Mouse (Mus musculus) bone marrow macrophage, adult 2 months (primary cell): Measurements from ENCODE around the gene Gtf3c4. TPM values are rescaled to one million over a fixed set of nuclear protein-coding genes. Genes with fewer than 3 reads are reported as not detected.
A peak's percentile ranks its signal among the peaks of the same experiment; 100 is the strongest.

Experiments used
- H3K27ac ChIP-seq: 2 replicates; pipeline ENCODE4 v1.5.1; 2012; ENCODE audit warnings: low read depth, low read length; ENCODE audit not compliant: insufficient read depth
- H3K4me1 ChIP-seq: 2 replicates; pipeline ENCODE4 v1.6.1; 2012; ENCODE audit warnings: low read length; ENCODE audit not compliant: control insufficient read depth, insufficient read depth
- H3K4me3 ChIP-seq: 2 replicates; pipeline ENCODE4 v1.5.1; 2012; ENCODE audit warnings: mild to moderate bottlenecking, low read length, moderate library complexity; ENCODE audit not compliant: insufficient read depth
- CTCF ChIP-seq: IDR thresholded peaks from 2 replicates; pipeline ENCODE4 v1.5.1; 2012; ENCODE audit warnings: low read depth, mild to moderate bottlenecking, low read length, moderate library complexity
- POLR2A ChIP-seq: IDR thresholded peaks from 2 replicates; pipeline ENCODE4 v1.6.1; 2012; ENCODE audit warnings: mild to moderate bottlenecking, low read depth, low read length, borderline replicate concordance
- polyA plus RNA-seq: library from polyadenylated mRNA; stranded (reverse); fragments of >200 nt; gene quantifications from 2 replicates; pipeline ENCODE4 v1.2.4, GENCODE M21; 2012; ENCODE audit not compliant: missing spikeins, insufficient read depth, insufficient read length

Gtf3c4 gene
- polyA plus RNA-seq, 1 experiment: 10.0 TPM

GRCm38 (mm10) chr2:28855773-28856172 is 15.6 kb upstream of the Gtf3c4 start:
- no peak for TF ChIP-seq CTCF
- TF ChIP-seq POLR2A: no peak
- no peak overlapping the region for H3K27ac ChIP-seq
- H3K4me3 ChIP-seq: no peak overlapping the region
- H3K4me1 ChIP-seq: no peaks in the 10 kb centered on the region

- H3K27ac ChIP-seq: no peak overlapping the region
- H3K4me1 ChIP-seq: no peaks in the 10 kb centered on the region
- no peak overlapping the region for H3K4me3 ChIP-seq
- no peak for TF ChIP-seq POLR2A
- no peak for TF ChIP-seq CTCF
Observed at GRCm38 (mm10) chr2:28852594-28852993, 12.4 kb upstream of the Gtf3c4 start.

- Histone ChIP-seq H3K4me1 (peaks cover 9% of the 10 kb centered on the region), H3K27ac (no peak overlapping the region), H3K4me3 (no peak overlapping the region)
- TF ChIP-seq CTCF (no peak), POLR2A (no peak)
Observed at GRCm38 (mm10) chr2:28848879-28849278, 8.7 kb upstream of the Gtf3c4 start.

GRCm38 (mm10) chr2:28842042-28842441 is 1.9 kb upstream of the Gtf3c4 start:
- peak overlapping the region; percentile 72 for H3K27ac ChIP-seq
- peaks cover 35% of the 10 kb centered on the region for H3K4me1 ChIP-seq
- TF ChIP-seq CTCF: no peak
- peak overlapping the region; percentile 32 for H3K4me3 ChIP-seq

- TF ChIP-seq POLR2A (no peak), CTCF (no peak)
- H3K4me1 ChIP-seq: peaks cover 44% of the 10 kb centered on the region
- H3K4me3 ChIP-seq: peak overlapping the region; percentile 98
- peak overlapping the region; percentile 96 for H3K27ac ChIP-seq
Observed at GRCm38 (mm10) chr2:28839501-28840221, 499 bp downstream of the Gtf3c4 start.

- TF ChIP-seq POLR2A (no peak), CTCF (no peak)
- peaks cover 21% of the 10 kb centered on the region for H3K4me1 ChIP-seq
- peak overlapping the region; percentile 59 for H3K27ac ChIP-seq
- peak overlapping the region; percentile 21; the same call in 1 of the 2 replicates for H3K4me3 ChIP-seq
Observed at GRCm38 (mm10) chr2:28836181-28836940, 3.8 kb downstream of the Gtf3c4 start.

GRCm38 (mm10) chr2:28829265-28829664 is 10.9 kb downstream of the Gtf3c4 start:
- TF ChIP-seq POLR2A: no peak
- Histone ChIP-seq H3K4me3 (no peak overlapping the region), H3K4me1 (0 out of 2 replicates have a peak, but pooled peaks cover 4% of the 10 kb centered on the region), H3K27ac (no peak overlapping the region)

GRCm38 (mm10) chr2:28818866-28819265 is 21.3 kb downstream of the Gtf3c4 start:
- TF ChIP-seq CTCF (no peak), POLR2A (no peak)
- no peak overlapping the region for H3K27ac ChIP-seq

GRCm38 (mm10) chr2:28810260-28811013 is 29.7 kb downstream of the Gtf3c4 start:
- no peak for TF ChIP-seq CTCF
- TF ChIP-seq POLR2A: no peak
- H3K4me1 ChIP-seq: 0 out of 2 replicates have a peak, but pooled peaks cover 2% of the 10 kb centered on the region
- H3K27ac ChIP-seq: no peak overlapping the region
- no peak overlapping the region for H3K4me3 ChIP-seq

More at GRCm38 (mm10) chr2:28818866-28819265, 21.3 kb downstream of the Gtf3c4 start:
- Histone ChIP-seq H3K4me3 (no peak overlapping the region), H3K4me1 (0 out of 2 replicates have a peak, but pooled peaks cover 2% of the 10 kb centered on the region)

GRCm38 (mm10) chr2:28808841-28809240 is 31.3 kb downstream of the Gtf3c4 start:
- H3K4me1 ChIP-seq: 0 out of 2 replicates have a peak, but pooled peaks cover 2% of the 10 kb centered on the region
- no peak overlapping the region for H3K27ac ChIP-seq
- TF ChIP-seq POLR2A (no peak), CTCF (no peak)
- no peak overlapping the region for H3K4me3 ChIP-seq
